Mouse (Mus musculus) G1E (cell line): ENCODE results near the gene Cyb5d2.

Source experiments
- CTCF ChIP-seq: IDR thresholded peaks from 2 replicates; pipeline ENCODE4 v1.5.1; 2012; ENCODE audit warnings: low read depth, low read length, inconsistent platforms, mixed read lengths
- GATA1 ChIP-seq: IDR thresholded peaks from 2 replicates; pipeline ENCODE4 v1.6.1; 2012; ENCODE audit warnings: borderline replicate concordance, low read length, inconsistent platforms, mixed read lengths
- POLR2AphosphoS5 ChIP-seq: IDR thresholded peaks from 2 replicates; pipeline ENCODE4 v1.6.1; 2012; ENCODE audit warnings: low read depth, low read length, inconsistent platforms; ENCODE audit not compliant: insufficient replicate concordance
- TAL1 ChIP-seq: conservative IDR thresholded peaks from 2 replicates; pipeline ENCODE4 v1.6.1; 2012; ENCODE audit warnings: low read depth, low read length, inconsistent platforms, mixed read lengths

- no peak for TF ChIP-seq CTCF
- TF ChIP-seq GATA1: no peak
- TF ChIP-seq TAL1: no peak
- no peak for TF ChIP-seq POLR2AphosphoS5
These were observed 37.6 kb downstream of the Cyb5d2 start for GRCm38 (mm10) chr11:72758316-72758715.
